Mouse (Mus musculus) cerebellum, adult 9-10 months (tissue): ENCODE data around the gene Sumo1.
A peak's percentile ranks its signal among the peaks of the same experiment; 100 is the strongest.
"Not testable (repeated sequence)": the region's sequence is repeated elsewhere in the genome, so short reads cannot be mapped to it uniquely, and the experiment has no call there.

Experiments
- DNase-seq: peaks from one replicate; pipeline ENCODE4 v3.0.0; 2022

Gene Sumo1

GRCm38 (mm10) chr1:59670641-59671168 is at the start of gene Sumo1:
TSS of gene Sumo1 (minus strand) at chr1:59670834.
- peak; percentile 84 for DNase-seq

DNA sequence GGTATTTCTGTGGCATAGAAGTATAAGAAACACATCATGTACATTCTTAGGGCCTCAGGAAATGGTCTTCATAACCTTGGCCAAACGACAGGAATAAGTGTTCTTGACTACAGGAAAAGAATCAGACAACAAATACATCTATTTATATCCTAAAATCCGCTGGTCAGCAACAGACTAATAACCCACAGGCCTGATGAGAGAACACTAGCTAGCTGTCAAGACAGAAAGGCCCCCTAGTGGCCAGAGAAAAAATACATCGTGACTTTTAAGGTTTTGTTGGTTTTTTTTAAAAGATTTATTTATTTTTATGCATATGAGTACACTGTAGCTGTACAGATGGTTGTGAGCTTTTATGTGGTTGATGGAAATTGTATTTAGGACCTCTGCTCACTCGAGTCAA is 49.3 kb upstream of the Sumo1 start:
- peak; percentile 59 for DNase-seq

DNA sequence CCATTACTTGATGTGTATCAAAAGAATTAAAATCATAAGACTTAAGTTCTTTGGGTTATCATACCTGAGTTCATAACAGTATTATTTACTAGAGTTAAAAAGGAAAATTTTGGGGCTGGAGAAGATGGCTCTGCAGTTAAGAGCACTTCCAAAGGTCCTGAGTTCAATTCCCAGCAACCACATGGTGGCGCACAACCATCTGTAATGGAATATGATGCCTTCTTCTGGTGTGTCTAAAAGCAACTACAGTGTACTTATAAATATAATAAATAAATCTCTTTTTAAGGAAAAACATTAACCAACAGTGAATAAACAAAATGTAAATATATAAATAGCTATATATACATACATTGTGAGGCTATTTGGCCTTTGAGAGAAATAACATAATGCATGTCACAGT is 31.1 kb upstream of the Sumo1 start:
- DNase-seq, result no peak

DNA sequence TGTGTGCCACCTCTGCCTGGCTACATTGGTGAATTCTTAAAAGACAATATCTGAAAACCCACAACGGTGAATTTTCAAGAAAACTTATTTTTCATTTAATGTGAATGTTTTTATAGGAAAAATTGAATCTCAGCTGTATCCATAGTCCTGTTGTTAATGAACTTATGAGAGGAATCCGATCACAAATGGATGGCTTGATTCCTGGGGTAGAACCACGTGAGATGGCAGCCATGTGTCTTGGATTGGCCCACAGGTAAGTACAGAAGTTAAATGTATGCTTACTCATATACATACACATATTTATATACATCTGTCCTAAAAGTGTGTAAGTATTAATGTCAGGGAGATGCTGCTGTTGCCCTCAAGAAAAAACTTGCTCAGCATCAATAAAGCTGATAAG is 27.6 kb upstream of the Sumo1 start:
- no peak for DNase-seq

DNA sequence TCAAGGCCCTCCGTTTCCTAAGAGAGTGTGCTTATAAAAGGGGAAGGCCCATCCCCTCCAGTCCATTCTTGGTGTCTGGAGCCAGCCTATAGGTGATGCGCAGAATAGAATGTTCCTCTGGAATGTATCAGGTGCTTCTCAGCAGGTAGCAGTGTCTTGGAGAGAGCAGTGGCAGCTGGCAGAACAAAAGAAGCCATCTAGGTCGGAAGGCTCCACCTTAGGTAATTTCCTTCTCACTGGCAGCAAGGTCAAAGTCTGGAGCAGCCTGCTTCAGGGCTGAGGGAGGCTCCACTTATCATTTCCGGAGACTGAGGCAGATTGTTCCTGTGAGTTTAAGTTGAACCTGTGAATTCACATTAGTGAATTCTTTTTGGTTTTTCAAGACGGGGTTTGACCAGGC is 27.1 kb upstream of the Sumo1 start:
- no peak for DNase-seq

DNA sequence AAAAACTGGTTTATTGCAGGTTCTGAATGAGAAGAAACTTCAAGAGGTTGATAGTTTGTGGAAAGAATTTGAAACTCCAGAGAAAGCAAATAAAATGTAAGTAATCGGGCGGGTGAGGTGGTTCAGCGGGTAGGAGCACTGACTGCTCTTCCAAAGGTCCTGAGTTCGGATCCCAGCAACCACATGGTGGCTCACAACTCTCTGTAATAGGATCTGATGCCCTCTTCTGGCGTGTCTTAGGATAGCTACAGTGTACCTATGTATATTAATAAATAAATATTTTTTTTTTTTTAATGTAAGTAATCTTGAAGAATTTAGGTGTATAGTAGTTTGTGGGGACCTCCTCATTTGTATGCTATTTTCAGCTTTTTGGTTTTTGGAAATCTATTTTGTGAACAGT is 19.8 kb upstream of the Sumo1 start:
- DNase-seq, result no peak

- DNase-seq, result no peak
These were observed 16.9 kb upstream of the Sumo1 start for GRCm38 (mm10) chr1:59687493-59687892.

GRCm38 (mm10) chr1:59684819-59685755 is 14.5 kb upstream of the Sumo1 start, which contains the start of gene Nop58:
TSS of gene Nop58 (plus strand) at chr1:59684971.
- DNase-seq, result peak; percentile 95

DNA sequence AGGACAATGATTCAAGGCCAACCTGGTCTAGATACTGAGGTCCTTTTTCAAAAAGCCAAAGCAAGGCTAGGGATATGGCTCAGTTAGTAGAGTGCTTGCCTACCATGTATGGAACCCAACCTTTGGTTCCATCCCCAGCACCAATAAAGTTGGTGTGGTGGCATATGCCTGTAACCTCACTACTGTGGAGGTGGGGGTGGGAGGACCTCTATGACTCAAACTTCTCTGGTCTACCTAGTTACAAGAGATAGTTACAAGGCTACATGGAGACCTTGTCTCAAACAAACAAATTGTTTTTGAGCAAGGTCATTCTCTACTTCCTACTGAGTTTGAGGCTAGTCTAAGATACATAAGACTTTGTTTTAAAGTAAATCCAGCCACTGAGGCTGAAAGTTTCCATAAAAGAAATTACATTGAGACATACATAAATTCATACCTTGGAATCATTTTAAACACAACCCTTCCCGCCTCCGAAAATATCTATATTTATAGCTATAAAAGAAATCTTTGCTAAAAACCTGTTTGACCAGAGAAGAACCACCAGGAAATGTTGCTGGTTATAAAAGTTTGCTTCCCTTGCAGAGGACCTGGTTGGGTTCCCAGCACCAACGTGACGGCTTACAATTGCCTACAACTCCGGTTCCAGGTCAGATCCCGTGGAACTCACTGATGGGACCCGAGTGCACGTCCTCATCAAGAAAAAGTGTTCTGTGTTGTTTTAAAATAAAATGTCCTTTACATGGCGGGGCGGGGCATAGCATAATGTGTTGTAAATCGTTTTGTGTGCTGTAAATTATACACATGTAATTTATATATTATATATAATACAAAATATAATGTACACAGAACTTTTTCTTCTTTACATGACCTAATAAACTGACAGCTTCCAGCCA is 13.5 kb upstream of the Sumo1 start:
- DNase-seq, result no peak

- DNase-seq, result no peak
These were observed 3.0 kb upstream of the Sumo1 start for GRCm38 (mm10) chr1:59673661-59674060.

- DNase-seq, result peak; percentile 34
These were observed 538 bp downstream of the Sumo1 start for GRCm38 (mm10) chr1:59669962-59670630.

- no peak for DNase-seq
These were observed 1.8 kb downstream of the Sumo1 start for GRCm38 (mm10) chr1:59668871-59669270.

GRCm38 (mm10) chr1:59663456-59664135 is 7.0 kb downstream of the Sumo1 start:
- no peak for DNase-seq

- DNase-seq, result no peak
These were observed 14.1 kb downstream of the Sumo1 start for GRCm38 (mm10) chr1:59656244-59657171.

DNA sequence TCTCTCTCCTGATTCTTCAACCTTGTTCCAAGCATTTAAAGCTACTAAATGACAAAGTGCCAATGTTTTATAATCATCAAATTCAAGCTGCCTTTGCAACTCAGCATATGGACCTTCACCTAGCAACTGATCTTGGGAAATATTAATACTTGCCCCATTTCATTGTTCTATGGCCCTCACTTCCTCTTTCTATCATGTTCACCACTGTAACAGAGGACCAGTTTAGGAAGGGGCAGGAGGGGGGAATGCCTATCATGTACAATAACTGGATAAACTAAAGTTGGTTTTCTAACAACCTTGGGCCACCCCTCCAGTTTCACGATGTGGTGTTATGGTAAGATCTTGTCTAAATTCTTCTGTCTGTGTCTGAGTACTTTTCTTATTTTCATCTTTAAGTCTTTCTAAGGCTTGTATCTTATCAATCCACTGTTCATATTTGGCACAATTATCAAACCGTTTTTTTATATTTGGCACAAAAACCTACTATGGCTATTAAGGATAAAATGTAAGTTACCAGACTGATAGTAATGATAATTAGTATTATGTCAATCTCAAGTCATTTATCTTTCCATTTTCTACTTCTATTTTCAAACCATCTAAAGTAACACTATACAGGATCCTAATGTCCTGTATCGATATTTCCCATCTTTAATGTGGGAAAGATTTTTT is 17.3 kb downstream of the Sumo1 start:
- no peak for DNase-seq

- DNase-seq, result no peak
These were observed 19.3 kb downstream of the Sumo1 start for GRCm38 (mm10) chr1:59651201-59651819.

DNA sequence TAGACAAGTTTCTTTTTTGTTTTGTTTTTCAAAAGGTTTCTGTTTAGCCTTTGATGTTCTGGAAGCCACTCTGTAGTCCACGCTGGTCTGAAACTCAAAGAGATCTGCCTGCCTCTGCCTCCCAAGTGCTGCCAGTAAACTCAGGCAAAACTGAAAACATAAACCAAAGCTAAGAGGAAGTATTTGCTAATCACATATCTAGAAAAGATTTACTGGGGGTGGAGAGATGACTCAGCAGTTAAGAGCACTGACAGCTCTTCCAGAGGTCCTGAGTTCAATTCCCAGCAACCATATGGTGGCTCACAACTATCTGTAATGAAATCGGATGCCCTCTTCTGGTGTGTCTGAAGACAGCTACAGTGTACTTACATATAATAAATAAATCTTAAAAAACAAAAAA is 24.1 kb downstream of the Sumo1 start:
- DNase-seq, result not testable (repeated sequence)

GRCm38 (mm10) chr1:59642488-59642887 is 28.1 kb downstream of the Sumo1 start:
- DNase-seq, result no peak

- DNase-seq, result no peak
These were observed 32.3 kb downstream of the Sumo1 start for GRCm38 (mm10) chr1:59638371-59638770.

- DNase-seq, result no peak
These were observed 34.3 kb downstream of the Sumo1 start for GRCm38 (mm10) chr1:59636349-59636748.
